Mouse (Mus musculus) kidney, postnatal 4 days (tissue): ENCODE measurements around the gene Cdc6.

Experiments
- DNase-seq, 2 experiments: peaks; one replicate each; pipeline ENCODE4 v3.0.0; 2021; ENCODE audit warnings: mixed read lengths in 2 of 2

The Cdc6 gene

GRCm38 (mm10) chr11:98944897-98945604, 37.5 kb downstream of the Cdc6 start:
- DNase-seq, result peak in 1 of 2 experiments; percentile 16

GRCm38 (mm10) chr11:98945605-98945977, 38.0 kb downstream of the Cdc6 start:
- DNase-seq, result peak; percentile 71 to 77

DNA sequence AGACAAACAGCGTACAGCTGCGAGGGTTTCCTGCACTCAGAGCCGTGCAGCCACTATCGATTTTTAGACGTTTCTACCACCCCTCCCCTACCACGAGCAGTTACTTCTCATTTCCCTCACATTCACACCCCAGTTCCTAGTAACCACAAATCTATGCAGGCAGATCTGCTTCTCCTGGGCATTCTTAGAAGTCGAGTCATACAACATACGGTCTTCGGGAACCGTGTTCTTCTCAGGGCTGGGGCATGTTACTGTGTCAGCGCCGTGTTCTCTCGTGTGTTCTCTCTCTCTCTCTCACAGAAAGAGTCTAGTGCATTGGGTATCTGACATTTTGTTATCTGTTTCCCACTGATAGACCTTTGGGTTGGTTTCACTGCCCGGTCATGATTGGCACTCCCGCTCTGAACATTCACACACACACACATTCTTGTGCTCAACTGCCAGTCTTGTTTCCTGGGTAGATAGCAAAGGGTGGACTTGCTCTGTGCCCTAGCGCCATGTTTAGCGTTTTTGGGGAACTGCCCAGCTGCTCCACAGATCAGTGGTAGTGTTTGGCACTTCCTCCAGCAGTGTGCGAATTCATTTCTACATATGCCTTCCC, 40.5 kb downstream of the Cdc6 start:
- no peak for DNase-seq

DNA sequence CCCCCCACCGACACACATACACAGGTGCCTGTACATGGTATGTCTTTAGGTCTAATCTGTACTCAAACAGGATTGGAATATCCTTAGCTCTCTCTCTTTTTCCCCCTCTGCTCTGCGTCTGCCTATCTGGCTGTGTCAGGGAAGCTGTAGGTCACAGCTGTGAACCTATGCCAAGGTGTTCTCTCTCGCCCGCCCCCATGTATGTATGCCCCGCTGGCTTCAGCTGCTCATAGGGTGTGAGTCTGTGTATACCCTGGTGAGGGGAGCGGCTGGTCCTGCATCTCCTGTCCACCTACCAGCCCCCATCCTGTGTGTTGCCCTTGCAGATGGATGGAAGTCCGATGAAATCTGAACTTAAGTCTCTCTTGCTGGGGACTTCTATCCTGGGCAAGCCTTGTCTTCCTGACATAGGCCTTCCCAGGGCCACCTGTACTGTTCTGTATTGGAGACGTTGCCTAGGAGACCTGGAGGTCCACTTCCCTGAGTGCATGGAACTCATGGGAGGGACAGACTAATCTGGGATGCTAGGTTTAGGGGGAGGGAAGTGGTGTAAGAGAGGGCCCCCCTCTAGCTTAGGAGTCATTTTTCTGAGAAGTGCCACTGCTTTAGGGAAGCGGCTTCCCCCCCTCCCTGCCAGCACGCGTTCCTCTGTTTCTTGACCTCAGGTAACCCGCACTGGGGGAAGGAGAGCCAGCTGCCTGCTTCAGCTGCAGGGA, 41.8 kb downstream of the Cdc6 start:
- no peak for DNase-seq

DNA sequence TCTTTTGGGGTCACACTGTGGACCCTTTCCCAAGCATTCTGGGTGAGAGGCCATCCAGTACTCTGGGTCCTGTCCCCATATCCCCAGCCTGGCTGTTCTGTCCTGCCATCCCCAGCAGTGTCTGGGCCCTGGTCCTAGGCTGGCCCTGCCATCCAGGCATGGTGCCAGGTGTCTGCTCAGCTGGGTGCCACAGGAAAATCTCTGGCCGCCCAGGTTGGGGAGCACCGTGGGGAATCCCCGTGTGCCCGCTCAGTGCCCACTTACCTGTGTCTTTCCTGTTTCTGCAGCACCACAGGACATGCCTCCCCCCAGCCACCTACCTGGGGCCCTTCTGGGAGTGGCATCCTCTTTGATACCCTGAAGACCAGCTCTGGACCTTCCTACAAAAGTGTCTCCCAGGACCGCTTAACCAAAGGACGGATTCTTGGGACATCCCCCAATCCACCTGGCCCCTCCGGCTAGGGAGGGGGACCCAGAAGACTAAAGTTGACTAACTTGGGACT, 42.4 kb downstream of the Cdc6 start:
- DNase-seq, result peak in 1 of 2 experiments; percentile 54

- DNase-seq, result peak in 1 of 2 experiments; percentile 22
These were observed 42.9 kb downstream of the Cdc6 start for GRCm38 (mm10) chr11:98950484-98950883.

DNA sequence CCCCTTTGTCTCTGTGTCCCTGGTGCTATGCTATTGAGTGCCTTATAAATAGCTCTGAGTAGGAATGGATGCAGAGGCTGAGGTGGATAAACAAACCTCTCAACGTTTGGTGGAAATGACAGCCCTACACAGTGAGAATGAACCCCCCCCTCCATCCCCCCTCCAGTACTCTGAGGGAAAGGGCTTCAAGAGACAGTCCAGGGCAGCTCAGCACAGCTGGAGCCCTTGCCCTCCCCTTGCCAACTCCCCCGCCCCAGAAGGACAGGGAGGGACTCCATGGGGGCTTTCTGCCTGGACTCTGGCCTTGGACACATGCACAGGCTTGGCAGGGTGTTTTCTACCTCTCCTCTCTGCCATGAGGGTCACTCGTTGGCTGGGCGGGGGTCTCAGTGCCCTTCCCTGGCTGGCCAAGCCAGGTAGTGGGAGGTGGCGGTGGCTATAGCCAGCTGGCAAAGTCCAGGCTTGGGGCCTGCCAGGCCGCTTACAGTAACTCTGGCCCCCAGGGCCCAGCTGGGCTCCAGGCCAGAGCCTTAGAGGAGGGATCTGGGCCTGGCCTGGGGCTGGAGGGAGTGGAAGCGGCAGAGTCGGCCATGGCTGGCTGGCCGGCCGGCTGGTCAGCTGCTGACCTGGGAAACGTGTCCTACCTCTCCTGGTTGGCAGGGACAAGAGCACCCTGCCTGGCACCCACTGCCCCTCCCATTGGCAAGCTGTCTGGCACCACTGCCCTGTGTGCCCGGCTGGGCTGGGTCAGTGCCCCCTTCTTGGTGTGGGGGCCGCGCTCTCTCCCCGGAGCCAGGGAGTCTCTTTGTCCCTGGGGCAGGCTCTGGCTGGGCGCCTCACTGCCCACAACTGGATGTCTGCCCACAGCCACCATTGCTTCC, 43.7 kb downstream of the Cdc6 start:
- peak; percentile 86 to 92 for DNase-seq

GRCm38 (mm10) chr11:98952111-98952510, 44.5 kb downstream of the Cdc6 start:
- DNase-seq, result no peak

- no peak for DNase-seq
These were observed 45.1 kb downstream of the Cdc6 start for GRCm38 (mm10) chr11:98952736-98953135.

DNA sequence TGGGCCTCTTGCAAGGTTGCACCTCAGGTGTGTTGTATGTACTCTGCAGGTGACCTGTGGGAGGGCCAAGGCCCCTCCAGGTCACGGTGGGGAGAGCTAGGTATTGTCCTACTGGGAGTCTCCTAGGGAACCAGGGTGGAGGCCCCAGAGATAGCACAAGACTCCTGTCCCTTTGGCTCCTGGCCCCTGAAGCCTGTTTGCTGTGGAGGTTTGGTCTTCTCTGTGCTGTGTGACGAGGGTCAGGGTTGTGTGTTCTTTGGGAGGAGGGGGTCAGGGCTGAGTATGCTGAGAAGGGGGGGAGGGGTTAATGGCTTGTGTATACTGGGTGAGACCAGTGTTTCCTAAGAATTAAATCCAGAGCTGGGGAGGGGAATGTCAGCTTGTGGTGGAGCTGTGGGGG, 45.8 kb downstream of the Cdc6 start:
- peak in 1 of 2 experiments; percentile 3 for DNase-seq

DNA sequence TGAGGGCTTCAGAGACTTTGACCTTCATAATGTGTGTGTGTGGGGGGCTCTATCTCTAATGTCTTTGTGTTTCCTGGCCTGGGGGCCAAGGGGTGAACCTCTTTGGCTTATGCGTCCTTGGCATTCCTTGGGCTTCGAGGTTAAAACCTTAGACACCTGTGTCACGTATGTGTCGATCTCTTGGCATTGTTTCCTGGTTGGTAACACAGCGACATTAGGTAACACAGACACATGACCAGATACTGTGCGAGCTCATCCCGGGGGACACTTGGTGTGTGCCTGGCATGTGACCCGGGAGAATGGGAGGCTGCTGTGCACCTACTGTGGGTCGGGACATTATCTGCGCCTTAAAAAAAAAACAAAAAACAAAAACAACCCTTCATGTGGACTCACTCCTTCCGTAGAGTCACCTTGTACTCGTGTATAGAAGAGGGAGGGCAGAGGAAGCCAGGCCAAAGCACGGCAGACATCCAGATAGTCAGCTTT, 46.3 kb downstream of the Cdc6 start:
- DNase-seq, result peak; percentile 8 to 12

DNA sequence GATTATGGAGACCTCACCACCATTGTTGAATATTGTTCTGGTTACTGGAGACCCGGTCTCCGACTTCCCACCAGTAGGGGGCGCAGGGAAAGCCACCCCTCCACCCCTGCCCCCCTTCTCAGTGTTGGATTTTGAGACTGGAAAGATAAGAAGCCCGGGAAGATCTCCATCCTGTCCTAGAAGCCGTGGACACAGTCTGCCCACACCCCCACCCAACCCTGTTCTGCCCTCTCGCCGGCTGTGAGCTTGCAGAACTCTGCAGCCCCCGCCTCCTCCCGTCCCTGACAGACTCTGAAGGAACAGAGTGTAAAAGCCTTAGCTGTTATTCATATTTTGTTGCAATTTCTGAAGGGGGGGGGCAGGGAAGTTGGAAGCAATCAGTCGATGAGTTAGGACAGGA, 46.8 kb downstream of the Cdc6 start:
- DNase-seq, result peak; percentile 90 to 93

GRCm38 (mm10) chr11:98954801-98955706, 47.5 kb downstream of the Cdc6 start:
- DNase-seq, result peak; percentile 53 to 65

DNA sequence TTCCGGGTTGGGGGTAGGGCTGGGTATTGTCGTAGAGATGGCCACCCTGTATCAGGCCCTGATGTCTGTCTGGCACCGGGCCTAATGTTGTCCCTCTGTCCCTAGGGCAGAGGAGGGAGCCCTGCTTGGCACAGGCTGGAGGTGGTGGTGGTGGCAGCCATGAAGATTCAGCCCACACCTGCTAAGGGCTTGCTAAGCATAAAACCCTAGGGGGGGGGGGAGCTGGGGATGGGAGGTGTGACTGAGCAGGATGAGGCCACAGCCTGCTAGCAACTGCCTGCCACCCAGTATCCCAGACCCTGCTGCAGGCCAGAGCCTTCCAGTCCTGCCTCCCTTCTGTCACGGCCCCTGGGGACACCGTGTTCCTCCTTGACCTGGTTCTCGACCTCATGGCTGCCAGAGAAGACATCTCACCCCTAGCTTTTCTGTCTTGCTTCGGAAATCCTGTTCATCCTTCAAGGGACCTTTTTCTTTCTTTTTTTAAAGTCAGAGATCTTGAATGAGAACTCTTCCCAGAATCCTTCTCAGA, 48.2 kb downstream of the Cdc6 start:
- DNase-seq, result peak in 1 of 2 experiments; percentile 37

DNA sequence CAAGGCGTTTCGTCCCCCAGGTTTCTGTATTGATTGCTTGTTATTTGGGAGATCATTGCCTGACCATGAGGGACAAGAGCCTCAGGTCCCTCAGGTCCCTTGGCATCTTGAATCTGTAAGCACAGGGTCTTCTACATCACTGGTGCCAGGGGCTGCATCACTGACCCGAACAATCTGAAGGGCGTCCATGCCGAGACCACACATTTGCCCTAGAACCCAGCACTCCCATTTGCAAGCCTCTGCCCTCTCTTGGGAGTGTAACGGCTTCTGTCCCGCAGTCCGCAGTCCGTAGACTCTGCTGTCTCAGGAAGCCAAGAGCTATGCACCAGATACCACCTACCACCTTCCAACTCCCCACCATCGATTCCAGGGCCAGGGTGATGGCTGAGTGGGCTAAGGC, 48.7 kb downstream of the Cdc6 start:
- no peak for DNase-seq

- peak; percentile 87 to 91 for DNase-seq
These were observed 52.1 kb downstream of the Cdc6 start for GRCm38 (mm10) chr11:98959437-98960312.

- peak; percentile 91 to 94 for DNase-seq
These were observed 52.8 kb downstream of the Cdc6 start for GRCm38 (mm10) chr11:98960313-98960906.

GRCm38 (mm10) chr11:98961051-98961592, 53.5 kb downstream of the Cdc6 start:
- peak; percentile 54 to 65 for DNase-seq

DNA sequence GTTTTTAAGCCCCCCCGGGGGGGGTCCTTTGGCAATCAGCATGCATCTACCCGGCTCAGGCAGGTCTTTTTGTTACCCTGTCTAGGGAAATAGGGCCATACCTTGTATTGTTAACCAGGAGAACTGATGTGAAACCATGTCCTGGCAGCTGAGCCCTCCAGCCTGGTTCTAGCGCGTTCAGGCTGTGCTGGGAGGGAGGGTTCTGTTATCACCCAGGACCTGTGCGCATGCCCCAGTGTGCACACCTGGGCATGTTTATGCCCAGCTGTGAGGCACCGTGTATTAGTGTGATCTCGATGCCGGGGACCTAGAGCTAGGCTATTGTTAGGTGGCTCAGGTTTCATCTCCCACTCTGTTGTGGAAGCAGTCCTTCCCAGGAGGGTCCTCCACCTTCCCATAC, 54.2 kb downstream of the Cdc6 start:
- DNase-seq, result peak; percentile 38 to 56
